Mouse (Mus musculus) mouse trophoblast stem cell (cell line): Measurements from ENCODE around the gene Prkar2b.

Experiments used
- in situ Hi-C, 2 experiments: fragments of 300-500 bp; cut with MseI, MboI; formaldehyde crosslinking; loops; 2 replicates in 1 of 2; 3 replicates in 1 of 2; pipeline ENCODE4 v1.15.1; 2025

Gene Prkar2b

DNA sequence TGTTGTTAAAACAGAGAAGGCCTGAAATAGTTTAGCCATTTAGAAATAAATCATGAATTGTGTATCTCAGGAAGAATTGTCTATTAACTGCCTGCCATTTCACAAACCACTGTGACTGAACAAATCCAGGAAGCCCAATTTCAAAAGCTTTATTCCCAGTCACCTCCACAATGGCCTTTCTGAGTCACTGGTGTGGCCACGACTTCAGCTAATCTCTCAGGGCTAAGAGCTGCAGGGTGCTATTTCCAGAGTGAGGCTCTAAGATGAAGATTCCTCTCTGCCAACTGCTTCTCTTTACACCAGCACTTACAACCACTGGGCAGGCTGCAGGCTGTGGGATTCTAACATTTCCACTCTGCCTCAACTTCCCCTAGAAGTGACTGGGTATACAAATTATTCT lies 92.0 kb downstream of the Prkar2b start:
- in situ Hi-C loops: loop anchor here (5.0 kb wide), 2 partner anchors 173 to 278 kb away; no protein-coding TSS in a partner anchor

DNA sequence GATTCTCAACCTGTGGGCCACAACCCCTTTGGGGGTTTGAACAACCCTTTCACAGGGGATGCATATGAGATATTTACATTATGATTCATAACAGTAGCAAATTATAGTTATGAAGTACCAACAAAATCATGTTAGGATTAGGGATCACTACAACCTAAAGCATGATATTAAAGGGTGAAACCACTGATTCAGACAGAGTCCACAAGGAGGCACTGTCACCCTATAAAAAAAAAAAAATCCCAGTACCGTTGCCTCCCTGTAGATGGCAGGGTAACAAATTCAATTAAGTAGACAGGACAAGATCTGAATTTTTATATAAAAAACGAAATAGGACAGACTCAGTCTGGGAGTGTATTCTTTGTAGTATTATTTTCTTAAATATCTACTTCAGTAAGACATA lies 93.6 kb downstream of the Prkar2b start:
- in situ Hi-C loops: loop anchor here (5.0 kb wide), 2 partner anchors 175 to 280 kb away; no protein-coding TSS in a partner anchor

DNA sequence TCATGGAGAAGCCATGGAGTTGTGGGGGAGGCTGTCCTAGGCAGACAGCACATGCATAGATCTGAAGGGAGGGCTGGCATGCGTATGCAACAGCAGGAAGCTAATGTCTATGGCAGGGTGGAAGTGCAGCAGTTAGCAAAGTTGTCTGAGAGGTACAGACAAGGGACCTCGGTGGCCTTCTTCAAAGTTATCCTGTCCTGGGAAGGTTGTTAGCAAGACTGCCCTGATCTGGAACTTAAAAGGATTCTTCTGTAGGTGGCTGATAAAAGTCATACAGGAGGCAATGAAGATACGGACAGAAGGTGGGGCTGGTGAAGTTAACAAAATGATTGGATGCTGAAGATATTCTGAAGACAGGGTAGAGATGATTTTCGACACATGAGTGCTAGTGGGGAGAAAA lies 94.7 kb downstream of the Prkar2b start:
- in situ Hi-C loops: loop anchor here (5.0 kb wide), 2 partner anchors 176 to 281 kb away; no protein-coding TSS in a partner anchor

DNA sequence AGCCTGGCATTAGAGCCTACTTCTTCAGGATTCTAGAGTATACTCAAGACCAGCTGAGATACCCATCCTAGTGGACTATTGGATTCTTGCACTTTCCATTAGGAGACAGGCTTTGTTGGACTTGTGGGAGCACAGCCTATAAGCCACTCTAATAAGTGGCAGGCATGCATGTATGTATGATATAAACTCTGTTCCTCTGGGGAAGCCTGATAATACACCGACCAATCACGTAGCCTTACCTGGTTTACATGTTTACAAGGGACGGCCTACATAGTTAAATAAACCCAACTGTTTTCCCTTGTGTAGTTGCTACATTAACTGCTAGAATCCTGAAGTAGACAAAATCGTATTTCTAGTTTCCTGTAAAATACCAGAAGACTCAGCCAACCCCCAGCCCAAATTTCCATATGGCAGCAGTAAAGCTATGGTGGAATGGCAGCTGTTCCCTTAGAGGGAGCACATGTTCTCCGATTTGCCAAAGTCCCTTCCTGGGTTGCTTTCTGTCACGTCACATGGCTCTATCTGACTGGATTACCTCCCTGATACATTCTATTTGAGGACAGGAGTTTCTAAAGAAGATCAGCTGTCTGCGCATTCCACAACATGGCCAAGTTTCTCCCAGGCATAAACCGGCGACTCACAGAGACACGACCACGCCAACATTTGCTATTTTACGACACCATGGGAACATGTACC lies 95.4 kb downstream of the Prkar2b start:
- in situ Hi-C loops: loop anchor here (5.0 kb wide), 2 partner anchors 177 to 282 kb away; no protein-coding TSS in a partner anchor

DNA sequence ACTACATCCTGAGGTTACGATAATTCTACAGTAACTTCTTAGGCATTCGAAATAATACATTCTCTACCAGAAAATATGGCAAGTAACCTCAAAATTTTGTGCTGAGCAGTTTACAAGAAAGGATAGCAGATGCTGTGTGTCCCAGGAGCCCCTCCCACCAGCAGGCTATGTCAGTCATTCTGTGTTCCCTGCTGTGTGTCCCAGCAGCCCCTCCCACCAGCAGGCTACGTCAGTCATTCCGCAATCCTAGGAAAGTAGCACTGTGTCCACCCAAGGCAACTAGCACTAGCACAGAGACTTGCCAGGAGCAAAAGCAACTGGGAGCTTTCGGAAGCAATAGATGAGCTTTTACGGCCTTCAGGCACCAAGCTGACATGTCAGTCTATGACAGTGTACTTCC lies 97.0 kb downstream of the Prkar2b start:
- in situ Hi-C loops: no loop called here

DNA sequence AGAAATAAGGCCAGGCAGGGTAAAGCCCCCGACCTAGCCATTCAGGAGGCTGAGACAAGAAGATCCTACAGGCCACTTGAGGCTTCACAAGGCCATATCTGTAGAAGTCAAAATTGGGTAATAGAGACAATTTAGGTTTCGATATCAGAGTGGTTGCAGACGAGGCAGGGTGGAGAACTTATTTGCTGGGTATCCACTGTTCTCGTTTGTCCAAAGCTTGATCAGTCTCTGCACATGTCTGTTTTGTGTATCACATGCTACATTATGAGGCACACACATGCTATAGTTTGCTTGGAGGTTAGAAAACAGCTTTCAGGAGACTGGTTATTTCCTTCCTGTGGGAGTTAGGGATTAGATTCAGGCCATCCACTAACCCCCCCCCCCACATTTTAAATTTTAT lies 105.3 kb downstream of the Prkar2b start:
- in situ Hi-C loops: no loop called here

DNA sequence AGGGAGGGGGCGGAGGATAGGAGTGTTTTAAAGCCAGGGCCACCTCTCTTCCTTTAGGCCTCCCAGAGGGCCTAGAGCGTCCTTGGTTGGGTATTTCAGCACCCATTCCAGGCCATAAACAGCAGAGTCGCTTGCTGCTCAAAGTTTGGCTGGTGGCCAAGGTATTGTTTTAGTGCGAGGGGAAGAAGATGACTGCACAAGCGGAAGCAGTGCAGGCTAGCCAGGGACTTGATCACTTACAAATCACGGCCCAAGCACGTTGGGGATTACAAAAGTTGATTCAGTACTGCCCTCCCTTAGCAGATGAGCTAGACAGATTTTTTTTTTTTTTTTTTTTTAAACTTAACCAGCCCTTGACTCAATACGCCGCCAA lies 110.5 kb downstream of the Prkar2b start:
- in situ Hi-C loops: no loop called here

DNA sequence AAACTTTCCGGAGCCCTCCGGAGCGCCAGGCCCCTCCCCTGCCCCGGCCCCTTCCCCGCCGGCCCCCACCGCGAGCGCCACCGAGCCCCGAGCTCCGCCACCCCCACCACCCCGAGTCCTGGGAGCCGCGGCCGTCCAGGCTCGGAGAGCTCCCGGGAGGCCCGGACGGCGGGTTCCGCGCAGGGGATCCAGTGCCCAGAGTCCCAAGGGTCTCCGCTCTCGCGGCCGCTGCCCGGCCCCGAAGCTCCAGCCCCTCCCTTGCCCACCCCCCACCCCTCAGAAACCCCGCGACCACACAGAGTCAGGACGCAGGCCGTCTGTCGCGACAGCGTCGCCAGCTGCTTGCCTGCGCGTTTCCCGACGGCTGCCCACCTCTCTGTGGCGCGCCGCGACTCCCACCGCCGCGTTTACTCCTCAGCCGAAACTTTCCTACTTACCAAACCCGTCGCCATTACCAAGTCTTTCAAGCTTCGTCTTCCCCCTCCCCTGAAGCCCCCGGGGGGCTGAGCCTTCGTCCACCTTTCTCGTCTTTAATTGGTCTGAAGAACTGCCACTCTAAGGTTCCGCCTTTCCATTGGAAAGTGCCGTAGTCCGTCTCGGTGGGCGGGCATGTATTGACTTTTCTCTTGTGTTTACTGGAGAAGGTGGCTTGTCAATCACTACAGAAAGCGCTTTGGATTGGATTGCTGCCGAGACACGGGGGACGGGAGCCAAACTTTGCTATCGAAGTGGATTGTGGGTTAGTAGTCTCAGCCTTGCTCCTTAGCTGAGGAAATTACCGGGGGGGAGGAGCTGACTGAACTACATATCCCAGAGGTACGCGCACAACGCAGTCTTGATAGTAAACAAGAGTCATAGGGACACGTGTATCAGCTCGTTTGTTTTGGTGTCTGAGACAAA lies 111.1 kb downstream of the Prkar2b start, which contains the start of gene Hbp1:
Gene Hbp1 (minus strand): TSS at position 777 of the 900 bp plus-strand sequence.
- in situ Hi-C loops: no loop called here

DNA sequence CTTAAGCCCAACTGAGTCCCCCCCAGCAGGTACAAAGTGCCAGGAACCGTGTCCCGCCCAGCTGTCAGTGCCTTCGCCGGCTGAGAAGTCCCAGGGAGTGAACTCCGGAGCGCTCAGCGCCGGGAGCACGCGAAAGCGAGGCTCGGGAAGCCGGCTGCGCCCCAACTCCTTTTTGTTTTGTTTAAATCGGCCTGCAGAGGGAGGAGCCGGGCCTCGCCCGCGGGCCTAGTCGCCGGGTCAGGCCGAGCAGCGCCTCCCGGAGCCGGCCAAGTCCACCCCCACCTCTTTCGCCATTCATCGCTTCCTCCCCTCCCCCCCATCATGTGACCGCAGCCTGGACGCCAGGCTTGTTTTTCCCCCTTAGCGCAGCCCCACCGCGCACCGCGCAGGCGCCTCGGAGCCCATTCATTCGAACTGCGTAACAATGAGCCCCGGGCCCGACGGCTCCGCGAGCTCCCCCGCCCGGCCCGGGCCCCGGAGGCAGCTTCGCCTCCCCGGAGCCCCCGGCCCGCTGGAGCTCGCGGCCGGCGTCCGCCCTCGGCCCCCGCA lies 111.8 kb downstream of the Prkar2b start:
- in situ Hi-C loops: no loop called here

DNA sequence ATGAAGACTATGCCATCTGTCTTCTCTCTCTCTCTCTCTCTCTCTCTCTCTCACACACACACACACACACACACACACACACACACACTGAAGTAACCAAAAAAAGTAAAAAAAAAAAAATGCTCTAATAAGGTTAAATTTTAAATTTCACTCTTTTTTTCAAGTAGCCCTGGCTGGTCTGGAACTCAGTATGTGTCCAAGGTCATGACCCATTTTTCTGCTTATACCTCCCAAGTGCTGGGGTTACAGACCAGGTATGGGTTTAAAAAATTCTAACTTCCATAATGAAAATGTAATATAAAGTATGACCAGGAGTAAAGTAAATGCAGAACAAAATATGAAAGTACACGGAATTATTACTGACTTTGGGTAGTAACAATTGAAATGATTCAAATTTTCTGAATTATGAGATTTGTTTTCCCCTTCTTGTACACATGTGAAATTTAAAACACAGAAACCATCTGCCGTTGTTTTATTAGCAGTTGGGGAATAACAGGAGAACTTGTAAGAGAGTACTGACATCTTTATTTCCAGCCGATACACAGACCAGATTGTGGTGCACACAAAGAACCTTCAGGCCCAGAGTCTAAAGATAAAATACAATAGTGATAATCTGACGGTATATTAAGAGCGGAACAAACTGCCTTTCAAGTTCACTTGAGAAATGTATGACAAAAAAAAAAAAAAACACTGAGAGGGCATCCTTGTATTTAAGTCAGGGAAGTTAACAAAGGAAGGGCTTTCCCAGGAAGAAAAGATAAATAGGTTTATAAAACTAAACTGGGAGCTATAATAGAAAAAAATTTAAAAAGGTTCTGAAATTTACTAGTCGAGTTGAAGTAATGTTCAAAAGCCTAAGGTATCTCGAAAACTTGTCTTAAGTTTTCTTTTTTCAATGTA lies 112.7 kb downstream of the Prkar2b start:
- in situ Hi-C loops: no loop called here

DNA sequence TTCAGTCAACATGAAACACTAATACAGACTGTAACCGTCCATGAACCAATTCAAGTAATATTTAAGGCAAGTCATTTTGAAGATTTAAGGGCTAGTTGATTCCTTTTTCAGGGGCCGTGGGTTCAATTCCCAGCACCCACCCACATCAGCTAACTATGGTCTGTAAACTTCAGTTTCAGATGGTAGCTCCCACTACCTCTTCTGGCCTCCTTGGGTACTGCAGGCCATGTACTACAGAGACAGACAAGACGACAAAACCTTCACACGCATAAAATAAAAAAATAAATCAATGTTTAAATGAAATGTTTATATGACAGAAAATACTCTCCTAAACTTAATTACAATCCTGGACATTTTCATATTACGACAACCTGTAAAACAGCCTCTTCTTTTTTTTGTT lies 113.6 kb downstream of the Prkar2b start:
- in situ Hi-C loops: no loop called here

DNA sequence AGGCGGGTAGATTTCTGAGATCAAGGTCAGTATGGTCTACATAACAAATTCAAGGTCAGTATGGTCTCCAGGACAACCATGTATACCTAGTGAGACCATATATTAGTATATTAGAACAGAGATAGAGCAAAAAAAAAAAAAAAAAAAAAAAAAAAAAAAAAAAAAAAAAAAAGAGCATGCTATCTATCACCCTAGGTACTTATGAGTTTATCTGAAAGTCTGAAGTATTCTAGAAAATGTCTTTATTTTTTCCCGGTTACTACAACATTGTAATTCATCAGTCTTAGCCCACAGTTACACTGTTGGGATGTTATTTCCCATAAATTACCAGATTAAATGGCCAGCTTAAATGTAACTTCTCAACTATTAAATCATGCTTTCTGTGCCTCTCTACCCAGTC lies 116.7 kb downstream of the Prkar2b start:
- in situ Hi-C loops: no loop called here

DNA sequence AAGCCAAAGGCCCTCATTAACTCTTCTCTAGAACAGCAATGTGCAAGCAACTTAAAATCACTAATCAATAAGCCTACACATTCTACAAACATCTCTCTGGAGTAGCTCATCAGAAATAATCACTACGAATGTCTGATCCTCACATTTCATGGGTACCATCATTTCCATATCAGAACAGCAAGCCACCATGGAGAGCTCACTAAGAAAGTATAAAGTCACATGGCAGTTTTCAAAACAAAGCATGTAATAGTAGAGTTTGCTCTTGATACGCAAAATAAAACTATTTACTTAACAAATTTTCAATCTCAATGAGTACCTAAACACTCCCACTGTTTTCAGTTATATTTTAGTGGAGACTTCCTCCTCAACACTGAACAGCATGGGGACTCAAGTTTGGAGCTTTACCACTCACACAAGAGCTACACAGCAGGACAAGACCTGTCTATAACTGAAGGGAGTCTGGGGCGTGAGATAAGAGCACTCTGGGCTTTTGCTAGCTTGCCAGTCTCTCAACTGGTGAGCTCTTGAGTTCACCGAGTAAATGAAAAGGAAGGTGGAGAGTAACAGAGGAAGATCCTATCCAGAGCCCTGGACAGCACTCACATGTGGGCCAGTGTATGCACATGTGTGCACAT lies 118.0 kb downstream of the Prkar2b start:
- in situ Hi-C loops: no loop called here

DNA sequence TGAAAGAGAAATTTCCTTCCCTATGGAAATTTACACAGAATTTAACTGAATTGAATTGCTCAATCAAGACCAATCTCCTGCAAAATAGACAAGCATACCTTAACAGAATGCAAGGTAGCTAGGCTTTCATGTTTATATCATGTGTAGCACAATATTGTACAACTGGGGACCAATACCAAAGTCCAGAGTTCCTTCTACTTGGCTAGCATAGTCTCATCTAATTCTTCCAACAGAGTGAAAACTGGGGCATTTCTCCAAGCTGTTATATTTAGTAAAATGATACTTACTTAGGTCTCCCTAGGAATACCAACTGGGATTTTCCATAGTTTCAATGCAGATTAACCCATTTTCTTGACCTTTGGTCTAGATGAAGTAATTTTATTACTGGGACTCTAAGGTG lies 122.1 kb downstream of the Prkar2b start:
- in situ Hi-C loops: no loop called here

DNA sequence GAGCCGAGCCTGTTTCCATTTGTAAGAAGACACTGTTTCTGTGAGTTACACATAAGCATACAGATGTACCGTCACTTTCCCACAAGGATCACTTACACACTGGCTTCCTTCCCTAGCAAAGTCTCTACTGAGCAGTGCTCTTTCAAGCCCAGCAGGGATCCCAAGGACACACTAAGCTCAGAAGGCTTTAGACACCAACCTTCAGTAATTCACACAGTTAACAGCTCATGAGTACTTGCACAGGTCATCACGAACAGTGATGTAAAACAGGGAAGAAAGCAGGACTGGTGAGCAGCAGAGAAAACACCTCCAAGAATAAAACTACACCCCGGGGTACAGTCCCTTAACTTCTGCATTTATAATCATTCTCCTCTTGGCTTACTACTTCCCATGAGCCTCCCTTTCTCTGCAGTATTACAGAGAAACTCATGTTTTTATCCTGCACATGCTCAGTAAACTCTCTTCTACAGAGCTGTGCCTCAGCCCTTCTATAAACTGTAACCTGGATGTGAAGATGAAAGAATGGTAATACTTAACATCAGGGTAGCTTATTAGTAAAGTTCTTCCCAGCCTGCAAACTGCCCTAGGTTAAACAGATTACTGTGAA lies 122.6 kb downstream of the Prkar2b start:
- in situ Hi-C loops: no loop called here

DNA sequence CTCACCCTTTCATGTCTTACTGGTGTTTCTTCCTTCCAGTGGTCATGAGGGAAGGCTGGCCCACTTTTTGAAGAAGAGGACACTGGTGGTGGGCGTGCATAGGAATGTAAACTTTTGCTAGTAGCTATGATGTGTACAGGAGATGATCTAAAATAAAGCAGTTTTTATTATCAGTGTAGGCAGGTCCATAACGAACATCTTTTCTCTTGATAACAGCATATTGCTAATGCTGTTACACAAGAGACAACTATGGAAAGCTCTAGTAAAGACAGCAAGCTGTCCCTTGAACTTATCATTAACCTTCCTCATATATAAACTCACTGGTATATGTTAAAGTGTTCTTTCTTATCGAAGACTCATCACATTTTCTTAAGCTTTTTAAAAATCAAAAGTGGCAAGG lies 123.5 kb downstream of the Prkar2b start:
- in situ Hi-C loops: no loop called here

DNA sequence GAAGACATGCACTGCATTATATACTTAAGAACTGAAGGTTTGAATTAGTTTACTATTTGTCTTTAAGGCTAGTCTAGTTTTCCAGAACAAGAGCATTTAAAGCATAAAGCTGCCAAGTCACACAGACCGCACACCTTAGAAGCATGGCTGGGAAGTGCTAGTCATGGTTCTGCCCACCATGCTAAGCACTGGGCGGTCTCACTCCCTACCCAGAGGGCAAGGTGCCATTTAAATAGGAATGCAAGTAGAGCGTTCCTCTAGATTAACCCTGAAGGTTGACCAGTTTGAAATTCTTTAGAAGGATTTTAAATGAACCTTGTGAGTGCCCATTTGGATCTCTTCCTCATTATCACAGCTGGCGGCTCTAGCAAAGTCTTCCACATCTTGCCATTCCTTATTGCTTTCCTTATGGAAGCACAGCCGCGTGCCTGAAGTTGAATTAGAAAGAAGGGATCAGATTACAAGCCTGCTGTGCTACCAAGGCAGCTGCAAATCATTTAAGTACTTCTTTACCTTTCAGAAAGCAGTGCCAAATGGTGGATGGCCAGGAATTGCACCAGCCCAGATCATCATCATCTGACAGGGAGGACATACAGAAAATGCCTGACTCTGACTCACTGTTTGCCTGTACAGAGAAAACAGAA lies 124.3 kb downstream of the Prkar2b start:
- in situ Hi-C loops: no loop called here

DNA sequence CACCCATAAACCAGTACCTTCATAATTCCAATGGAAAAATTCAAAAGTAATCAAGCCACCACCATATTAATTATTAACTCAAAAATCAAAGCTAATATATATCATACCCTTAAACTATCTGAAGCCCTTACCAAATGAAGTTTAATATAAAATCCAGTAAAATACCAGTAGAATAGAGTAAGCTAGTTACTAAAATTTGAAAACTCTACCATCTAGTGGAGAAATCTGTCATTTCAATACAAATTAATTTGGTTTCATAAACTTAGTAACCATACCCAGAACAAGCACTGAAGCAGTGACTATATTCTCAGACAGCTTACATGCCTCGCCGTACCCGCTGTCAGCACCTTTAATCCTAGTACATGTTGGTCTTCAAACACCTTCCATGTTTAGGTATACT lies 129.3 kb downstream of the Prkar2b start:
- in situ Hi-C loops: no loop called here

DNA sequence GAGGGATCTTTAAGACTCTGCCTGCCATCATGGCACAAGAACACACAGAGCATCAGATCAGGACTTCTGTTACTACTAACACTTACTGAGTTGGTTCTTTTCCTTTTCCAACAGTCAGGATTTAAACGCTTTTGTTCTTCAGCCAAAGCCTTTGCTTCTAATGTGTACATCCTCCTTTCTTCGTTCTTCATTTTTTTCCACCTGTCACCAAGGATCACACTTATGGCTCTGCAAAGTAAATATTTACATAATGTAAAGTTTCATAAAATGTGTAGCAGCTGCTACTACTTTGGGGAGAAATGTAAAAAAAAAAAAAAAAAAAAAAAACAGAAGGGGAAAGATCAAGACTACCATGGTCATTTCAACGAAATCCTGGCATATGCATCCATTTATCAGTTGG lies 132.6 kb downstream of the Prkar2b start:
- in situ Hi-C loops: loop anchor here (10.0 kb wide), 1 partner anchor 424 kb away; no protein-coding TSS in a partner anchor

DNA sequence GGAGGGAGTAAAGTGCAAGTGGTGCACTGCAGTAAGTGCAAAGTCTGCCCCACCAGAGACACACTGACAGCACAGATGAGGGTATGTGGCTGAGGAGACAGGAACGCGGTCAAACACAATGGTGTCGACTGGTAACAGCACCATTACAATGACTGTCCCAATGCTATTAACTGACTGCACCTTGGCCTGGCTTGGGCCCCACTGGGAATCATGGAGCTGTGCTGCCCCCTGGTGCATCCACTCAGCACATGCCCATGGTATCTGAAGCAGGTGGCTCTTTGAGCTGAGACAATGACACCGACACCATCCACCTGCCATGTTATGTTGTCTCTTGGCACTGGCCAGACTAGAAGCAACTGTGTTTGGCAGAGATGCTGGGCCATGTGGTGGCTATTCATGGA lies 134.4 kb downstream of the Prkar2b start:
- in situ Hi-C loops: loop anchor here (10.0 kb wide), 1 partner anchor 422 kb away; no protein-coding TSS in a partner anchor
